Mouse (Mus musculus) thymus, postnatal 14 days (tissue): ENCODE data around the gene Golt1b.
A peak's percentile ranks its signal among the peaks of the same experiment; 100 is the strongest.

Source experiments
- DNase-seq: peaks from one replicate; pipeline ENCODE4 v3.0.0; 2021

Golt1b gene

GRCm38 (mm10) chr6:142386285-142387010, 573 bp upstream of the Golt1b start:
- no peak for DNase-seq

- DNase-seq, result no peak
Observed at GRCm38 (mm10) chr6:142387755-142388271, 792 bp downstream of the Golt1b start.

GRCm38 (mm10) chr6:142389101-142389500, 2.1 kb downstream of the Golt1b start:
- DNase-seq, result no peak

- no peak for DNase-seq
Observed at GRCm38 (mm10) chr6:142392312-142392711, 5.3 kb downstream of the Golt1b start.

- DNase-seq, result no peak
Observed at GRCm38 (mm10) chr6:142394669-142395068, 7.6 kb downstream of the Golt1b start.

- no peak for DNase-seq
Observed at GRCm38 (mm10) chr6:142395756-142396155, 8.7 kb downstream of the Golt1b start.

- no peak for DNase-seq
Observed at GRCm38 (mm10) chr6:142411140-142411539, 24.1 kb downstream of the Golt1b start.

GRCm38 (mm10) chr6:142412906-142413491, 26.0 kb downstream of the Golt1b start, which contains the start of gene Spx:
TSS of gene Spx (plus strand) at chr6:142413441.
- DNase-seq, result no peak

GRCm38 (mm10) chr6:142413845-142414244, 26.8 kb downstream of the Golt1b start:
- DNase-seq, result no peak

GRCm38 (mm10) chr6:142414597-142414996, 27.6 kb downstream of the Golt1b start:
- no peak for DNase-seq

GRCm38 (mm10) chr6:142424976-142425375, 38.0 kb downstream of the Golt1b start:
- DNase-seq, result no peak

GRCm38 (mm10) chr6:142429072-142429471, 42.1 kb downstream of the Golt1b start:
- no peak for DNase-seq

GRCm38 (mm10) chr6:142451381-142451780, 64.4 kb downstream of the Golt1b start:
- no peak for DNase-seq

- peak; percentile 49 for DNase-seq
Observed at GRCm38 (mm10) chr6:142453311-142453710, 66.3 kb downstream of the Golt1b start.
